Mouse (Mus musculus): ENCODE measurements at regions not wholly inside any gene's neighbourhood (a gene's known extent, or its start where the extent isn't known, plus 50 kb on each side); places are given as distances from the start of the nearest gene placed in this dataset.
A peak's percentile ranks its signal among the peaks of the same experiment; 100 is the strongest.

DNA sequence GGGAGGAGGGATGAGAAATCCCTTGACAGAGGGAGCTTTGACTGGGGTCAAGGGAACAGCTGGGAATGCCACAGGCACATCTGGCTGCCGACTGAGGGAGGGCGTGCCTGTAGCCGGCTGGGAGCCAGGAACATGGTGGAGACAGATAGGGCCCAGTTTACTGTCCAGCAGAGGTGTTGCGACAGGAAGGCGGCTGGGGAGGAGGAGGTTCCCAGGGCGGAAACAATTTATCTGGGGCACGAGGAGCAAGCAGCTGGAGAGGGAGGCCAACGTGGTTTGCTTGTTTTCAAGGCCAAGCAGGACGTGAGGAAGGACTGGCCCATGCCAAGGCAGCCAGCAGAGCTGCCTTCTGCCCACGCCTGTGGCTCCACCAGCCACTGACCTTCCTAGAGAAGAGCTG, 208.0 kb downstream of the Cyp26b1 start:
- DNase-seq (ENCODE audit: low spot score) = peak; percentile 74

- DNase-seq (ENCODE audit: low spot score) = no peak
Measured at GRCm38 (mm10) chr6:84383718-84384117, 210.0 kb downstream of the Cyp26b1 start.

DNA sequence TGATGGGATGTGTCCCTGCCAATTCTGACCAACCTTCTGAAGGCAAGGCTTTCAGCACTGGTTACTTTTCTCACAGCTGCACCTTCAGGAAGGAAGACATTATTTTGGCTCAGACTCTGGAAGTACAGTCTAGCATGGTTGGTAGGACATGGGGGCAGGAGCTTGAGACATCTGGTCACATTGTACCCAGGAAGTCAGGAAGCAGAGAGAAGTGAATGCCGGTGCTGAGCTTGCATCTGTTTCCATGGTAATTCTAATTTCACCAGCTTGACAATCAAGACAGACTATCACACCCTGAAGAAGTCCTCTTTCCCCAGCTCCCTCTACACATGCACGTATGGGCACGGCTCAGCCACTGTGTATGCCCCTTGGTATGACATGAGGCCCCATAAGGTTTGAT, 210.6 kb downstream of the Cyp26b1 start:
- DNase-seq (ENCODE audit: low spot score) = no peak

DNA sequence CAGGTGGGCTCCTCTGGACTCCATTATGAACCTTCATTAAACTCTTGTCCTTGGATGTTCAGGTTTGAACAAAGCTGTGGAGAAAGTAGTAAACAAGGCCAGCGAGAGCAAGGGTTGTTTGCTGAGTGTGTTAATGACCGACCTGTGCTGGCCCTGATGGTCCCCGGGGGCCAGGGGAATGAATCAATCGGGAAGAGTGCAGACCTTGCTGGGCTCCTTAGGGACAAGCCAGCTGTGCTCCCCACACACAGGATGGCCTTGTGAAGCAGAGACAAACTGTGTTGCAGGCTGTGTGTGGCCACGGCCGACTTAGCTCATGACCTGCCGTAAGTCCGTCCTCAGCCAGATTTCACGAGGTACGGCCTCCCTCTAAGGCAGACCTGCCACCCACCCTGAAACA, 212.1 kb downstream of the Cyp26b1 start:
- no peak for DNase-seq (ENCODE audit: low spot score)

- no peak for DNase-seq (ENCODE audit: low spot score)
Measured at GRCm38 (mm10) chr6:84376666-84377065, 217.0 kb downstream of the Cyp26b1 start.

GRCm38 (mm10) chr6:84375498-84375897, 218.2 kb downstream of the Cyp26b1 start:
- peak; percentile 53 for DNase-seq (ENCODE audit: low spot score)

DNA sequence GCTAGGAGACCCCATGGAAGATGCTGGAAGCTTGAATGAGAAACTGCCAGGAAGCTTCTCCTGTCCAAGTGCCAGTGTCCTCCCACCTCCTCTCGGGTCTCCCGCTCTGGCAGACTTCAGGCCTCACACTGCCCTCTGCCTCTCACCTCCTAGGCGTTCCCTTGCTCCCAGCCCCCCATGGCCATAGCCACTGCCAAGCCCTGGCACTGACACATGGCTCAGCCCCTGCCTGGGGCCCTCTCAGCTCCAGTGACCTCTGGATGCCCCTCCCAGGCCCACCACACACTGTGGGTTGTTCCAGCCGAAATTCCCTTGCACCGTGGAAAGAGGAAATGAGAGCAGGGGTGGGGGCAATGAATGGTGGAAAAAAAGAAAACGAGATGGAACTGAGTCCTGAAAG, 227.3 kb downstream of the Cyp26b1 start:
- no peak for DNase-seq (ENCODE audit: low spot score)

DNA sequence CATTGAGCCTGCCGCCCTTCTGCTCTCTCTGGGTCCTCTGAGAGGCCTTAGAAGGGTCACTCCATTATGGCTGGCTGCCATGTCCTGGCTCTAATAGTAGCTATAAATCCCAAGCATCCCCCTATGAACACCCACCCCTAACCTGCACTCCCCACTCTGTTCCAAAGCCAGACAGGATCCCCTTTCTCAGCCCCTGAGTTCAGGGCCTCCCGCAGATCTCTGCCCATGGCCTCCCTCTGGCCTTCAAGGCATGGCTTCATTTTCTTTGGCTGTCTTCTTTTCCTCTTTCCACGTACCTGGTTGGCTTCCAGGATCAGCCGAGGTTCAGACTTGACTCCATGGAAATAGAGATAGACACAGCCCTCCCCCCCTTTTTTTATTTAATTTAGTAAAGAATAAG, 227.8 kb downstream of the Cyp26b1 start:
- DNase-seq (ENCODE audit: low spot score) = no peak

GRCm38 (mm10) chr6:84364964-84365363, 228.7 kb downstream of the Cyp26b1 start:
- DNase-seq (ENCODE audit: low spot score) = peak; percentile 33

DNA sequence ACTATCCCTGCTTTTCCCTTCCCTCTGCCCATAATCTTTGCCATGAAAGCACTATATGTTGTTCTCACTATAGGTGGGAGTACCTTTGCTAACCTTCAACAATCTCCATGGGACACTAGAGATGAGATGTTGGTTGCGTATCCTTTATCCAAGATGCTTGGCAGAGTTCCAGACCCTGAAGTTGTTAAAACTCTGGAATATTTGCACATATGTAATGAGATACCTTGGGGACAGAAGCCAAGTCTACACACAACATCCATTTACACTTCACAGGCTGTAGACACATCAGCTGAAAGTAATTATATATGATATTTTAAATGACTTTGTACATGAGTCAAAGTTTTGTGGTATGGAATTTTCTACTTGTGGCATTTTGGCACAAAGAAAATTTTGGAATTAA, 231.4 kb downstream of the Cyp26b1 start:
- no peak for DNase-seq (ENCODE audit: low spot score)

DNA sequence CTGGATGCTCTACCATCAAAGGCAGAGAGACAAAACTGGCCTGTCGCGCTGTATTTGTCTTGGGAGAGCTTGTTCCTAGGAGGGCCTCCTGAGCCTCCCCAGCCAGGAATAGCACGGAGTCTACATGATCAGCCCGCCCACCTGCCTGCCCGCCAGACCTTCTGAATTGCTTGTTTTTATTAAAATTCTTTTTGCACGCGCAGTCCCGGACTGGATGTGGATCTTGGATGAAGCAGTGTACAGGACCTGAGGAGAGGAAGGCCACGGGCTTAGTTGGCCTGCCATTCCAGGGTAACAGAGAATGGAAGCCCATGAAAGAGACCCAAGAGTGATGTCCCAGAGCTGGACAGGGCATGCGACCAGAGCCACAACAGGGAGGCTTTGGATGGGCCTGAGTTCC, 235.8 kb downstream of the Cyp26b1 start:
- no peak for DNase-seq (ENCODE audit: low spot score)

- DNase-seq (ENCODE audit: low spot score) = no peak
Measured at GRCm38 (mm10) chr6:84353425-84354220, 240.1 kb downstream of the Cyp26b1 start.

GRCm38 (mm10) chr6:84344936-84345335, 248.8 kb downstream of the Cyp26b1 start:
- no peak for DNase-seq (ENCODE audit: low spot score)

GRCm38 (mm10) chr6:84333666-84334179, 260.0 kb downstream of the Cyp26b1 start:
- DNase-seq (ENCODE audit: low spot score) = no peak

DNA sequence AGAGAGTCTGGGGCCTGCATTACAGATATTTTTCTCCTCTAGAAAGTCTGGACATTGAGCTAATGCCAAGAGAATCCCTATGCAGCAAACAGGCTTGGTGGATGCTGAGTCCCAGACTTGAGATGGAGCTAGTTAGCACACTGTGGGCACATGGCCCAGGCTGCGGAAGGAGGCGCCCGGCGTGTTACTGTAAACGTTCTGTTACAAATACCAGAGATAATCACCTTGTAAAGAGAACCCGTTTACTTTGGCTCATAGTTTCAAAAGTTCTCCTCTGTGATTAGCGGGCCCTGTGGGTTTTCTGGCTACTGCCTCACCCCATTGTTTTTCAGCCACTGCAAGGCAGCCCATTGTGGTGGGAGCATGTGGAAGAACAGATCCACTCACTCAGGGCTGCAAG, 264.6 kb downstream of the Cyp26b1 start:
- no peak for DNase-seq (ENCODE audit: low spot score)

DNA sequence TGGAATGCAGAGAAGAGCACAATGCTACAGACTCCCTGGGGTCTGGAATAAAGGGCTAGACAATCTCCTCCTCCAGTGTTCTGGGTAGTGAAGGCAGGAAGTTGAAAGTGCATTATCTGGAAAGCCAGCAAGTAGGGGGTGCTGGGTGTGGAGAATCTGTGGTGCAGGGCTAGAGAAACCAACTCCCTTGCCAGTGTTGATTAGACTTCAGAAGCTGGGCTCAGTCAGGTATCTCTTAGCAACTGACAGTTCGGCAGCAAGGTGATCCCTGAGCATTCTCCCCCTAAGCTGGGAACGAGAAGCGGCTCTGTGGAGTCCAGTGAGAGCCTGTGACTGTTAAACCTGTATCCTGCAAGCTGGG, 265.7 kb downstream of the Cyp26b1 start:
- no peak for DNase-seq (ENCODE audit: low spot score)

DNA sequence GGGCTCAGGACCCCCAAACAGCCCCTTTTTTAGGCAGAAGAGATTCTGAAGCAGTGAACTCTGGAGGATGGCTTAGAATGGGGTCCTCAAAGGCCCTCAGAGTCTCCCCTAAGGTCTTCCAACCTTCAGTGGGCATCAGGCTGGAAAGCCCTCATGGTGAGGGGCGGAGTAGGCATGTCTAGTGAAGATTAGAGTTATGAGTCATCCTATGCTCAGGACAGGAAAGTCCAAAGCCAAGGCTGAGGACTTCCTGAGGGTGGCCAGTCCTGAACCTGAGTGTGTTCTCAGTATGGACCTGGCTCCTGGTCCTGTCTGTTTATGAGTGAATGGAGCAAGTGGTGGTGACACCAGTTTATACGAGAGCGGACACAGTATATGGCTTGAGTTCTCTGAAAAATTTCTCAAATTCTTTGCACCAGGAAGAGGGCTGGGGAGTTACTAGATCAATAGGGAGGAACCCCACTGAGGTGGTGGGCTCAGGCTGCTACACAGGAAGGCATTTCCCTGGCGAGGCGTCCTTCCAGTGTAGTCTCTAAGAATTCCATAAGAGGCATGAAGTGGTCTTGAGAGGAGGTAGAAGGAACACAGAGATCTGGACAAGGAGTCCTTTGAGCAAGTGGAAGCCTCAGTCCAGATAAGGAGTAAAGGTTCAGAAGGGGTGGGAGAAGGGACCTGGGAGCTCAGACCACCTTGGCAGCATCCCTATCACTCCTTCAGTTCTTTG, 266.2 kb downstream of the Cyp26b1 start:
- no peak for DNase-seq (ENCODE audit: low spot score)

DNA sequence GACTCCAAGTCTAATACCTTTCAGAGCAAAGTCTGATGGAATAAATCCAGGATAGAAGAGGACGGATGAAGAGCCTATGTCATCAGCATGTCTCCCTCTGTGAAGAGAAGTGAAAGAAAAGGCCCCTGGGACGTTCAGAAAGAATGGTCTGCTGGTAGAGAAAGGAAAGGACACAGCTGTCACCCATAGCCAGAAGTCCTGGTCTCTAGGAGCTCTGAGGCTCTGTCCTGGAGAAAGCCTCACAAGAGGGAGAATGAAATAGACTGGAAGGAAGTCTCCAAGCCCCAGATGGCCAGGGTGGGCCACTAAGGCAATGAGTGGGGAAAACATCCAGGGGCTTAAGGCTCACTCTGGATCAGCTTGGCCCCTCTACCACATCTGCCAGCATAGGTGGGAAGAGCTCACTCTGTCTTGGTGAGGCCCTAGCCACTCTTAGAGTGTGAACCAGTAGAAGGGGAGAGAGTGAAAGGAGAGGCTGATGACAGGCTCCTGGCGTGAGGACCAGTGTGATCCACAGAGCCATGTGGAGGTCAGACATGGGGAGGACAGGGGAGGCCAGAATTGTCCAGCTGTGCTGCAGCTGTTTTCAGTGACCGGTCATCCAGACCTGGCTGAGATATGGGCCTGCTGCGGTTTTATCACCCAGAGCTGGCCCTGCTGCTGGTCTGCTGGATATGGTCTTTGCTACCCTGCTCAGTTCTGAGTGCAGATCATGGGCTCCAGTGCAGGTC, 268.2 kb downstream of the Cyp26b1 start:
- no peak for DNase-seq (ENCODE audit: low spot score)

DNA sequence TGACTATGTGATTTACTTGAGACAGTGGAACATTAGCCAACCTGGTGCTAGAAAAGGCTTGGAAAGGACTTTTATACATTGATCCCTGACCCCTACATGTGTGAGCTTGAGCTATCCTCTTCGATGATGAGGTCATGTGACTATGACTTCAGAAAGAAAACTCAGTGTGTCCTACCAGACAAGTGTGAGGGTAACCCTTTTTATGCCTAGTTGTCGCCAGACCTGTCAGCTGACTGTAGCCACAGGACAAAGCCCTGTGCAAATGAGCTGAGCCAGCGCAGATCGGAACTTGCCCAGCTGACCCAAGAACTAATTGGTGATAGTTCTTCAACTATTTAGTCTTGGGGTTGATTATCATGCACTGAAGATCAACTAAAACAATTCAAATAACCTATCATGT, 269.5 kb downstream of the Cyp26b1 start:
- DNase-seq (ENCODE audit: low spot score) = no peak

DNA sequence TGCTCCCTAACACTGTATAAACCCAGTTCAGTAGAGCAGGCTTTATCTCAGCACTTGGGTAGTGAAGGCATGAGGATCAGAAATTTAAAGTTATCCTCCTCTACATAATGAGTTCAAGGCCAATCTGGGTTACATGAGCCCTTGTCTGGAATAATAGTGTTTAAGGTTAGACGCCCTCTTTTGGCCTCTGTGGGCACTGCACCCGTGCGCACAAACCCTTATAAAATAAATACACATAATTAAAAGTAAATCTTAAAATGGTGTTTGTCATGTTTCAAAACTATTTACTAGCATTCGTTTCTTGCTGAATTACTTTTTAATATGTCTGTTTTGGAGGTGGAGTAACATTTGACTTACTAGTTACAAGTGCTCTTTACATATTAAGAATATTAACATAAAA, 271.2 kb downstream of the Cyp26b1 start:
- no peak for DNase-seq (ENCODE audit: low spot score)

GRCm38 (mm10) chr6:84320586-84320985, 273.1 kb downstream of the Cyp26b1 start:
- peak; percentile 35 for DNase-seq (ENCODE audit: low spot score)

GRCm38 (mm10) chr6:84318774-84319173, 274.9 kb downstream of the Cyp26b1 start:
- DNase-seq (ENCODE audit: low spot score) = no peak

DNA sequence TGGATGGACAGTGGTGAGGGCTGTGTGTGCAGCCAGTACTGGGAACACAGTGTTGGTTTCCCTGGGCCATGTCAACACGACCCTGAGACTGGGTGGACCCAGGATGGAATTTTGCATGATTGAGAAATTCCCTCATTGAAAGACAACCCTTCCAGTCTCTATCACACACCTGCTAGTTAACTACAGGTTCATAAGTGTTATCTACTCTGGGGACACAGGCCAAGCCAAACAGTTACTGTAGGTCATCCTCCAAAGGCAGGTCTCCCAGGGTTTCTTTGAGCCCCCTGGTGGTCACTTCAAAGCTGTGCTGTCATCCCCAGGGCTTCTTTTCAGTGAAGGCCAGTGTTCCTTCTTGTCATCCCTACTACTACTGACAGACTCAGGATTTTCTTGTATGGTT, 276.7 kb downstream of the Cyp26b1 start:
- DNase-seq (ENCODE audit: low spot score) = no peak
